Mouse (Mus musculus) lung, embryonic 14.5 days (tissue): ENCODE measurements around the gene Ankrd2. TPM values are rescaled to one million over a fixed set of nuclear protein-coding genes. Genes with fewer than 3 reads are reported as not detected.
A peak's percentile ranks its signal among the peaks of the same experiment; 100 is the strongest.

ENCODE experiments used
- ATAC-seq: fragments of 200-750 bp; cut with Nextera tagmentation; 2 replicates; pipeline ENCODE4 v1.8.0; 2017; ENCODE audit warnings: mild to moderate bottlenecking, moderate TSS enrichment, moderate library complexity; ENCODE audit not compliant: insufficient read depth
- DNase-seq: peaks from one replicate; pipeline ENCODE4 v3.0.0-alpha.2; 2015
- H3K27ac ChIP-seq: fragments of 300-500 bp; sonication (generic); 2 replicates; pipeline ENCODE4 v1.5.1; 2014; ENCODE audit warnings: low read depth, mild to moderate bottlenecking, moderate library complexity
- H3K27me3 ChIP-seq: fragments of 300-500 bp; sonication (generic); 2 replicates; pipeline ENCODE4 v1.6.1; 2014; ENCODE audit warnings: low read length, control low read depth; ENCODE audit not compliant: insufficient read depth
- H3K36me3 ChIP-seq: fragments of 300-500 bp; sonication (generic); 2 replicates; pipeline ENCODE4 v1.6.1; 2014; ENCODE audit warnings: control low read depth; ENCODE audit not compliant: insufficient read depth
- H3K4me1 ChIP-seq: fragments of 300-500 bp; sonication (generic); 2 replicates; pipeline ENCODE4 v1.6.1; 2014; ENCODE audit warnings: antibody characterized with exemption, control low read depth; ENCODE audit not compliant: insufficient read depth
- H3K4me2 ChIP-seq: fragments of 300-500 bp; sonication (generic); 2 replicates; pipeline ENCODE4 v1.6.1; 2014; ENCODE audit warnings: mild to moderate bottlenecking
- H3K4me3 ChIP-seq: fragments of 300-500 bp; sonication (generic); 2 replicates; pipeline ENCODE4 v1.5.1; 2014; ENCODE audit warnings: low read depth, low read length
- H3K9ac ChIP-seq: fragments of 300-500 bp; sonication (generic); 2 replicates; pipeline ENCODE4 v1.6.1; 2014
- H3K9me3 ChIP-seq: fragments of 300-500 bp; sonication (generic); 2 replicates; pipeline ENCODE4 v1.6.1; 2016; ENCODE audit warnings: low read depth, low read length, control low read depth
- CTCF ChIP-seq: IDR thresholded peaks from 2 replicates; pipeline ENCODE4 v1.5.1; 2016; ENCODE audit warnings: antibody characterized with exemption, low read depth
- WGBS: fragments of 180-500 bp; shearing (Covaris S2); extraction: QIAGEN DNeasy Blood & Tissue Kit; methylation state at CpG from one replicate; pipeline ENCODE4 v1.1.7; 2014; 5-methylcytosine and 5-hydroxymethylcytosine counted together
- polyA plus RNA-seq: library from polyadenylated mRNA; unstranded; fragments of >200 nt; fragmentation: Nextera tagmentation; extraction: Ambion mirVana; gene quantifications from 2 replicates; pipeline ENCODE4 v1.2.1, GENCODE M21; 2014

Gene Ankrd2
- polyA plus RNA-seq, 1 experiment from 2014 or later, result 0.17 TPM

DNA sequence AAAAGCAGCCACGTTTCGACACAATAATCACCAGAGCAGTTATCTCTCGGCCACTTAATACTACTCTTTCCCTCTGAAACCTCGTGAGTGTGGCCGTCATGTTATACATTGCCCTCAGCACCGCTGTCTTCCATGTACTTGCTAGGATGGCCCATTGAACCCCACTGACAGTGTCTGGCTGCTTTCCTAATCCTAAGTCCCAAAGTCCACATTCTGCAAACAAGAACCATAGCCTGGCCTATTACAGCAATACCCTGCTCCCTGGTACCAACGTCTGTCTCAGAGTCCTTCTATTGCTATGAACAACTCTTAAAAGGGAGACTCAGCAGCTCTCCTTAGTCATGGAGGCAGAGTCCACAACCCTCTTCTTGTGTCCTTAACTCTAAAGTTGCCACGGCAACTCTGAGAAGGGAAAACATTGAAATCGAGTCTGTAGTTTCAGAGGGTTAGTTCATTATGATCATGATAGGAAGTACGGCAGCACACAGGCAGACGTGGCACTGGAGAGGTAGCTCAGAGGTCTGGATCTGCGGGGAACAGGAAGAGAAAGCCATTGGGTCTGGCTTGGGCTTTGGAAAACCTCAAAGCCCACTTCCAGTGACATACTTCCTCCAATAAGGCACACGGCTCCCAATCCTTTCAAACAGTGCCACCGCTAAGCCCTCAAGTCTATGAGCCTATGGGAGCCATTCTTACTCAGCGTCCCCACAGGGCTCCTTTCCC, 36.2 kb downstream of the Ankrd2 start:
- Histone ChIP-seq H3K9me3 (no peaks in the 10 kb centered on the region), H3K27ac (no peak overlapping the region), H3K27me3 (no peaks in the 10 kb centered on the region), H3K4me3 (no peak overlapping the region), H3K4me2 (no peak overlapping the region), H3K4me1 (no peaks in the 10 kb centered on the region), H3K36me3 (peaks cover 13% of the 10 kb centered on the region), H3K9ac (no peak overlapping the region)
- 74% methylated on average over 15 of the region's 15 CpGs for WGBS
- no peak for TF ChIP-seq CTCF
- no peak for ATAC-seq
- DNase-seq, result no peak

DNA sequence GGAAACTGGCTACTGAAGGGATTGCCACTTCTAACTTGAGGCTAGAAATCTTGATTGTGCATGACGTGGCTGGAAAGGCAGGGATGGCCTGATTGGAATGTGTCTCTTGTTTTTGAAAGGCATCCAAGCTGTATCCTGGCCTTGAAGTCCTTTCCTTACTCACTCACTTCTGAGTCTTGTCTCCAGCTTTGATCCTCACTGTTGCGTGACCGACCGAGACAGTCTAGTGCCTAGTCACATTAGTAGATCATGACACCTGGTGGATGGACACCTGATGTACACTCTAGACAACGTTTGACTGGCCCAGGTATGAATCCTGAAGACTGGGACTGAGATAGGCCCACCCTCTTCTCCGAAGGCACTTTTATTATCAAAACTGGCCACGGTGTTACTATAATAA, 37.0 kb downstream of the Ankrd2 start:
- peak; percentile 20; the same call in 1 of the 2 replicates for TF ChIP-seq CTCF
- no peaks in the 10 kb centered on the region for H3K4me1 ChIP-seq
- no peak overlapping the region for H3K9ac ChIP-seq
- 73% methylated on average over 7 of the region's 7 CpGs for WGBS
- no peaks in the 10 kb centered on the region for H3K27me3 ChIP-seq
- no peak overlapping the region for H3K4me3 ChIP-seq
- no peak overlapping the region for H3K4me2 ChIP-seq
- no peak overlapping the region for H3K27ac ChIP-seq
- no peaks in the 10 kb centered on the region for H3K9me3 ChIP-seq
- DNase-seq (no peak), ATAC-seq (no peak)
- H3K36me3 ChIP-seq, result peaks cover 13% of the 10 kb centered on the region

DNA sequence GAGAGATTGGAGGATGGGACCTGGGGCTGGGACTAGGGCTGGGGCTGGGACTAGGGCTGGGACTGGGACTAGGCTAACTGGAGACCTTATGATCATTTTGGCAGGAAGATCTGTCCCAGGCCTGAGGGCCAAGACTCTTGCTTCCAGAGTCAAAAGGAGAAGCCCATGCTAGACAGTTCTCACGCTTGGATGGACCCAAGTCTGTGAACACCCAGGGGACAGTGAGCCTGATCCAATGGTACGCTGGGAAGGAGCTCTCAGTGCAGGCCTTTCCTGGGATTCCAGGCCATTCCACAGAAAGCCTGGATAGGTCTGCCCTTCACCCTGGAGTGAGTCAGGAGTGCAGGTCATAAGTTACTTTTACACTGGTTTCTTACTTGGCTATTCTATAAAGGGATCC, 39.3 kb downstream of the Ankrd2 start:
- Histone ChIP-seq H3K27me3 (no peaks in the 10 kb centered on the region), H3K4me1 (no peaks in the 10 kb centered on the region), H3K9me3 (no peaks in the 10 kb centered on the region), H3K9ac (no peak overlapping the region), H3K4me3 (no peak overlapping the region), H3K36me3 (peaks cover 13% of the 10 kb centered on the region), H3K4me2 (no peak overlapping the region), H3K27ac (no peak overlapping the region)
- ATAC-seq (no peak), DNase-seq (no peak)
- TF ChIP-seq CTCF, result no peak
- 84% methylated on average over 2 of the region's 2 CpGs for WGBS

DNA sequence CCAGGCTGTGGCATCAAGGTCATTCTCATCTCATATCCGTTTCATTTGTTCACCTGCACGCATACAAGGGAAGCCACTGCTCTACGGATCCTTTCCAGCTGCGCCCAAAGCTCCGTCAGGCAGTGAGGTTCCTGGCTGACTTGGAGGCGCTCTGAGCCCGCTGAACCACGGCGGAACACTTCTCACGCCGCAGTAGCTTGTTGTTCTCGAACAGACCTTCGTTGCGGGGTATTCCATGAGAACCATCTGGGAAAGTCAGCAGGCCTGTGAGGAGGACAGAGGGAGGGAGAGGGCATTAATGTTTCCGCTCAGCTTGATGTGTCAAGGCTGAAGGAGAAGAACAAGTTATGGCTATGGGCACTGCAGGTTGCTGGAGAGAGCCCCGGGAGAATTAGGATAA, 40.2 kb downstream of the Ankrd2 start:
- Histone ChIP-seq H3K9ac (no peak overlapping the region), H3K27ac (no peak overlapping the region), H3K4me3 (no peak overlapping the region), H3K9me3 (no peaks in the 10 kb centered on the region), H3K27me3 (no peaks in the 10 kb centered on the region), H3K4me2 (no peak overlapping the region), H3K4me1 (no peaks in the 10 kb centered on the region), H3K36me3 (peaks cover 13% of the 10 kb centered on the region)
- ATAC-seq (no peak), DNase-seq (no peak)
- no peak for TF ChIP-seq CTCF
- WGBS, result 86% methylated on average over 16 of the region's 16 CpGs

DNA sequence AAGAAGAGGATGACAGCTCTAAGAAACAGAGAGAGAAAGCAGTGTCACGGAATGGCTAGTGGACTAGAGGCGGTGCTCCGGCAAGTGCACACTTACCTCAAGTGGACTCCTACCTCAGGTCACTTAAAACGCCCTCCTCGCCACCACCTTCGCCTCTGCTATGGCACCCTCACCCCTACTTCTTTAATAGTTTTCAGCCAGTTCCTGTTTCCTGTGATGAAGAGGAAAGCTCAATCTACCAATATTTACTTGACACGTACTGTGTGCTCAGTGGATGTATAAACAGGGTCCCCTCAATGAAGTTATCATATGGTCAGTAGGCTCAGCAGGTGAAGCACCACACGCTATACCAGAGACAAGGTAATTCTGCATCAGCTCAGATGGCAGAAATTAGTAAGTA, 42.8 kb downstream of the Ankrd2 start:
- DNase-seq (no peak), ATAC-seq (no peak)
- H3K27ac ChIP-seq, result no peak overlapping the region
- H3K9me3 ChIP-seq, result no peaks in the 10 kb centered on the region
- no peaks in the 10 kb centered on the region for H3K27me3 ChIP-seq
- no peaks in the 10 kb centered on the region for H3K4me1 ChIP-seq
- WGBS, result 88% methylated on average over 8 of the region's 8 CpGs
- no peak overlapping the region for H3K4me3 ChIP-seq
- H3K4me2 ChIP-seq, result no peak overlapping the region
- peaks cover 13% of the 10 kb centered on the region for H3K36me3 ChIP-seq
- no peak overlapping the region for H3K9ac ChIP-seq
- TF ChIP-seq CTCF, result no peak

DNA sequence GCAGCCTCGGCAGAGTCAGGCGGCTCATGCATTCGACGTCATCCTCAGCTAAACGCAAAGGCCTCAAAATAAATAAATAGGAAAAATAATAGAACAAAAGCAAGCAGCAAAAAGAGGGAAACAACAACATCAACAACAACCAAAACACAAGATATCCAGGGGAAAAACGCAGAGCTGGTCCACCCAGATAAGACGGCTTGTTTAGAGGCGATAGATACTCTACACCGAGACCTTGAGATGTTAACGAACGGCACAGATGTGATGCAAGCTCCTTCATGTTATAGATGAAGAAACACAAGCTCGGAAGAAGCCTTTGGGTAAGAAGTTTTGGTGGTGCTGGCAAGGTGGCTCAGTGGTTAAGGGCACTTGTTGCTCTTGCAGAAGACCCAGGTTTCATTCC, 43.2 kb downstream of the Ankrd2 start:
- ATAC-seq, result no peak
- H3K9me3 ChIP-seq, result no peaks in the 10 kb centered on the region
- no peak for TF ChIP-seq CTCF

DNA sequence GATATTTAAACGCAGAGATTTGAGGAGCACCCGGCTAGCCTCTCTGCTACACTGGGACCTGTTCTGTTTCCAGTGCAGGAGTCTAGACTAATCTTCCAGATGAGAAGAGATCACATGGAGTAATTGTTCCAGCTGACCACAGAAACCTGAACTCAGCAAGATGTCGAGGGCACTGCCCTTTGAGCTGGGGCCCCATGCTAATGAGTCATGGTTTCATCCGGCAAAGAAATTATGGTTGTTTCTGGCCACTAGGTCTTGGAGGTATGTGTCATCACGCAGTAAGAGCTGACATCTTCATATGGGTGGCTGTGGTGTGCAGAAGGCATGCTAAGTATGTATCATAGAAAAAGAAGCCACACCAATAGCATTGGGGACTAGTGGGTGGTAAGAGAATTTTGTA, 44.1 kb downstream of the Ankrd2 start:
- Histone ChIP-seq H3K36me3 (peaks cover 13% of the 10 kb centered on the region), H3K9me3 (no peaks in the 10 kb centered on the region), H3K4me1 (no peaks in the 10 kb centered on the region), H3K9ac (no peak overlapping the region), H3K27me3 (no peaks in the 10 kb centered on the region), H3K4me3 (no peak overlapping the region), H3K4me2 (no peak overlapping the region), H3K27ac (no peak overlapping the region)
- ATAC-seq (no peak), DNase-seq (no peak)
- 78% methylated on average over 5 of the region's 5 CpGs for WGBS
- no peak for TF ChIP-seq CTCF

More for the DNA sequence above, 43.2 kb downstream of the Ankrd2 start:
- H3K4me2 ChIP-seq, result no peak overlapping the region
- H3K9ac ChIP-seq, result no peak overlapping the region
- H3K27ac ChIP-seq, result no peak overlapping the region
- 93% methylated on average over 12 of the region's 12 CpGs for WGBS
- no peak for DNase-seq
- peaks cover 13% of the 10 kb centered on the region for H3K36me3 ChIP-seq
- H3K4me3 ChIP-seq, result no peak overlapping the region
- no peaks in the 10 kb centered on the region for H3K27me3 ChIP-seq
- no peaks in the 10 kb centered on the region for H3K4me1 ChIP-seq
